Mouse (Mus musculus) embryonic fibroblast, embryonic 13.5 days (primary cell): ENCODE measurements around the gene Prdm13.

Experiments used
- CTCF ChIP-seq: IDR thresholded peaks from 2 replicates; pipeline ENCODE4 v1.5.1; 2011; ENCODE audit warnings: mild to moderate bottlenecking, control low read depth, low read length, moderate library complexity, borderline replicate concordance; ENCODE audit not compliant: insufficient read depth
- POLR2A ChIP-seq: IDR thresholded peaks from 2 replicates; pipeline ENCODE4 v1.6.1; 2011; ENCODE audit warnings: low read depth, mild to moderate bottlenecking, control low read depth, low read length, moderate library complexity

DNA sequence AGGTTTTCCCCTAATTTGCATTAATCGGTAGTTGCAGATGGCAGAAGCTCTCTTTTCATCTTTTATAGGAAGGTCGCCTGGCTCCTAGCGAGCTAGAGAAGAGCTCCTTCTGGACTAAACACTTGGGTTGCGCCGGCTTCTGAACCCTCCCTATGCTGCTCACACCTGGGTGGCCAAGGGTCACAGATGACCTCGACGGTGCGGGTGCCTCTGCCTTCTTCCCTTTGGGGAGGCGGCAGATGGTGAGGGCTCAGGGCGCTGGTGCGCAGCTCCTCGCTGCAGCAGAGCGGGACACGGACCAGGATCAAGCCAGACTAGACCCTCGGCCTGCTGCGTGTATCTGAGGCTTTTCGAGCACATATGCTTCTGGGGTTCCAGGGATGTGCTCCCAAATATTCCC, 11.7 kb downstream of the Prdm13 start:
- TF ChIP-seq POLR2A = no peak
- no peak for TF ChIP-seq CTCF
